Mouse (Mus musculus): ENCODE results near the gene Olfr1162.

DNA sequence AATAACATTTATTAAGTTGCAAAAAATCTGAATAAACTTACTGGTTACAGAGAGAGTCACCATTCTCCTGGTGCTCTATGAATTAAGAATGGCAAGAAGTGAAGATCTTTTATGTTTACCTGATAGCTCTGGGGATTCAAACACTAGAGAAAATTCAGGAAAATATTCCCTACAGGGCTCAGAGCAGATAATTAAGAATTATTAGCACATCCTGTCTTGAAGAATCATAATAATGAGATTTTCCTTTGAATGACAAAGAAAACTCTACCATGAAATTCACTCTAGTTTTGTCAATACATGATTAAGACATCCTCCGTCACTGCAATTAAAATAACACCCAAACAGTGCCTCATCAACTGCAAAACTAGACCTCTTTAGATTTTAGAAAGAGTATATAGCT is at the start of gene Olfr1162:
- no peak for TF ChIP-seq POLR2A (IDR thresholded peaks at IDR 0.05; ENCODE audit: borderline replicate concordance, low read depth, low read length)
- TF ChIP-seq CTCF (IDR thresholded peaks at IDR 0.05; ENCODE audit: low read depth, low read length), result no peak

All from bone marrow macrophage, adult 2 months (primary cell).